Mouse (Mus musculus) gastrocnemius, postnatal 10 days (tissue): ENCODE data around the gene St6galnac3. TPM values are rescaled to one million over a fixed set of nuclear protein-coding genes. Genes with fewer than 3 reads are reported as not detected.
A peak's percentile ranks its signal among the peaks of the same experiment; 100 is the strongest.

Experiments
- DNase-seq: peaks from one replicate; pipeline ENCODE4 v3.0.0; 2021; ENCODE audit warnings: mixed read lengths
- total RNA-seq, 2 experiments: library from RNA; stranded (reverse); gene quantifications; 2 replicates each; pipeline ENCODE4 v1.2.3; 2021

Gene St6galnac3
- total RNA-seq, 2 experiments from 2014 or later: 1.5 to 5.1 TPM

GRCm38 (mm10) chr3:153458593-153458992 is 266.4 kb downstream of the St6galnac3 start:
- no peak for DNase-seq

GRCm38 (mm10) chr3:153457701-153458100 is 267.3 kb downstream of the St6galnac3 start:
- no peak for DNase-seq

GRCm38 (mm10) chr3:153457203-153457602 is 267.8 kb downstream of the St6galnac3 start:
- DNase-seq: no peak

- DNase-seq: no peak
Observed at GRCm38 (mm10) chr3:153456227-153456626, 268.7 kb downstream of the St6galnac3 start.

GRCm38 (mm10) chr3:153453127-153454049 is 271.6 kb downstream of the St6galnac3 start:
- DNase-seq: no peak

- no peak for DNase-seq
Observed at GRCm38 (mm10) chr3:153452299-153452996, 272.5 kb downstream of the St6galnac3 start.

GRCm38 (mm10) chr3:153441329-153441728 is 283.6 kb downstream of the St6galnac3 start:
- DNase-seq: no peak

- DNase-seq: no peak
Observed at GRCm38 (mm10) chr3:153436076-153437021, 288.6 kb downstream of the St6galnac3 start.

GRCm38 (mm10) chr3:153433010-153433409 is 292.0 kb downstream of the St6galnac3 start:
- no peak for DNase-seq

- no peak for DNase-seq
Observed at GRCm38 (mm10) chr3:153432053-153432816, 292.7 kb downstream of the St6galnac3 start.

GRCm38 (mm10) chr3:153429840-153430239 is 295.1 kb downstream of the St6galnac3 start:
- no peak for DNase-seq

- DNase-seq: no peak
Observed at GRCm38 (mm10) chr3:153421918-153422290, 303.1 kb downstream of the St6galnac3 start.

- no peak for DNase-seq
Observed at GRCm38 (mm10) chr3:153421060-153421917, 303.7 kb downstream of the St6galnac3 start.

- DNase-seq: peak; percentile 8
Observed at GRCm38 (mm10) chr3:153419331-153419730, 305.6 kb downstream of the St6galnac3 start.

GRCm38 (mm10) chr3:153417001-153417400 is 308.0 kb downstream of the St6galnac3 start:
- DNase-seq: no peak

- DNase-seq: no peak
Observed at GRCm38 (mm10) chr3:153416383-153416782, 308.6 kb downstream of the St6galnac3 start.

GRCm38 (mm10) chr3:153414132-153414531 is 310.8 kb downstream of the St6galnac3 start:
- no peak for DNase-seq

- no peak for DNase-seq
Observed at GRCm38 (mm10) chr3:153409286-153409685, 315.7 kb downstream of the St6galnac3 start.

GRCm38 (mm10) chr3:153408361-153408760 is 316.6 kb downstream of the St6galnac3 start:
- no peak for DNase-seq

GRCm38 (mm10) chr3:153407698-153408097 is 317.3 kb downstream of the St6galnac3 start:
- DNase-seq: no peak
